Mouse (Mus musculus) stomach, postnatal 0 days (tissue): Measurements from ENCODE around the gene Gm10382. TPM values are rescaled to one million over a fixed set of nuclear protein-coding genes. Genes with fewer than 3 reads are reported as not detected.
A peak's percentile ranks its signal among the peaks of the same experiment; 100 is the strongest.
"Not testable (repeated sequence)": the region's sequence is repeated elsewhere in the genome, so short reads cannot be mapped to it uniquely, and the experiment has no call there.

Source experiments
- ATAC-seq: fragments of 200-750 bp; cut with Nextera tagmentation; 2 replicates; pipeline ENCODE4 v1.8.0; 2017; ENCODE audit not compliant: low FRiP score, low TSS enrichment
- DNase-seq: peaks from one replicate; pipeline ENCODE4 v3.0.0-alpha.2; 2016; ENCODE audit warnings: low spot score
- H3K27ac ChIP-seq: fragments of 300-500 bp; sonication (generic); replicated peaks from 2 replicates; pipeline ENCODE4 v1.5.1; 2014; ENCODE audit warnings: mild to moderate bottlenecking, control low read depth
- H3K27me3 ChIP-seq: fragments of 300-500 bp; sonication (generic); 2 replicates; pipeline ENCODE4 v1.6.1; 2014; ENCODE audit warnings: low read length; ENCODE audit not compliant: control insufficient read depth, insufficient read depth
- H3K36me3 ChIP-seq: fragments of 300-500 bp; sonication (generic); 2 replicates; pipeline ENCODE4 v1.6.1; 2014; ENCODE audit warnings: low read length, mixed read lengths; ENCODE audit not compliant: control insufficient read depth, insufficient read depth
- H3K4me1 ChIP-seq: fragments of 300-500 bp; sonication (generic); replicated peaks from 2 replicates; pipeline ENCODE4 v1.6.1; 2014; ENCODE audit warnings: antibody characterized with exemption; ENCODE audit not compliant: control insufficient read depth, insufficient read depth
- H3K4me2 ChIP-seq: fragments of 300-500 bp; sonication (generic); replicated peaks from 2 replicates; pipeline ENCODE4 v1.6.1; 2014; ENCODE audit warnings: low read depth, mild to moderate bottlenecking, control low read depth, moderate library complexity
- H3K4me3 ChIP-seq: fragments of 300-500 bp; sonication (generic); 2 replicates; pipeline ENCODE4 v1.5.1; 2014; ENCODE audit warnings: low read depth, low read length, control low read depth
- H3K9ac ChIP-seq: fragments of 300-500 bp; sonication (generic); 2 replicates; pipeline ENCODE4 v1.6.1; 2014; ENCODE audit warnings: mild to moderate bottlenecking, low read length, control low read depth, mixed read lengths
- H3K9me3 ChIP-seq: fragments of 300-500 bp; sonication (generic); 2 replicates; pipeline ENCODE4 v1.6.1; 2016; ENCODE audit warnings: low read length; ENCODE audit not compliant: control insufficient read depth
- CTCF ChIP-seq: IDR thresholded peaks from 2 replicates; pipeline ENCODE4 v1.5.1; 2016; ENCODE audit warnings: antibody characterized with exemption, low read depth, mild to moderate bottlenecking, moderate library complexity
- EP300 ChIP-seq: optimal IDR thresholded peaks from 2 replicates; pipeline ENCODE3; 2016; ENCODE audit warnings: antibody characterized with exemption
- WGBS: fragments of 180-500 bp; shearing (Covaris S2); extraction: QIAGEN DNeasy Blood & Tissue Kit; methylation state at CpG from one replicate; pipeline ENCODE4 v1.1.7; 2014; 5-methylcytosine and 5-hydroxymethylcytosine counted together
- polyA plus RNA-seq: library from polyadenylated mRNA; unstranded; fragments of >200 nt; fragmentation: Nextera tagmentation; extraction: Ambion mirVana; gene quantifications from 2 replicates; pipeline ENCODE4 v1.2.1, GENCODE M21; 2015

The Gm10382 gene
- polyA plus RNA-seq, 1 experiment from 2014 or later, result 0.51 TPM

DNA sequence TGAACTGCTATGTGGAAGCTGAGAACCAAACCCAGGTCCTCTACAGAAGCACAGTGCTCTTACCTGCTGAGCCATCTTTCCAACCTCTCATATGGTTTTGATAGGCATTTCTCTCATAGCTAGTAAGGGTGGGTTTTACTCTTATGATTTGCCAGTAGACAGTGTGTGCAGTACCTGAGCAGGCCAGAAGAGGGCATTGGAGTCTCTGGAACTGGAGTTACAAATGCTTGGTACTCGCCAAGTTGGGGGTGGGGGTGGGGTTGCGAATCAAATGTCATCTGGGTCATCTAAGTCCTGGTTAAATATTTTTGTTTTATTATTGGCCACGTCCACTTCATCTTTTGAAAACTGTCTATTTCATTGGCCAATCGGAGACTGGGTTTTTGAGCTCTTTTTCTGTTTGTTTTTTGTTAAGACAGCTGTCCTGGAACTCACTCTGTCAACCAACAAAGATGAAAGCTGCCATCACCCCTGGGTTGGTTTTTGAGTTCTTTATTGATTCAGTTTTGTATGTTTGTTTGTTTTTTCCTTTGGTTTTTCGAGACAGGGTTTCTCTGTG, 22.9 kb downstream of the Gm10382 start:
- Histone ChIP-seq H3K4me1 (no peaks in the 10 kb centered on the region), H3K36me3 (peaks cover 13% of the 10 kb centered on the region; the same call in 1 of the 2 replicates), H3K4me2 (no peak overlapping the region), H3K9me3 (no peaks in the 10 kb centered on the region), H3K27me3 (no peaks in the 10 kb centered on the region), H3K4me3 (no peak overlapping the region), H3K27ac (no peak overlapping the region), H3K9ac (no peak overlapping the region)
- 59% methylated on average over 5 of the region's 5 CpGs for WGBS
- TF ChIP-seq CTCF (peak; percentile 77), EP300 (no peak)
- DNase-seq, result peak; percentile 72
- ATAC-seq, result no peak

DNA sequence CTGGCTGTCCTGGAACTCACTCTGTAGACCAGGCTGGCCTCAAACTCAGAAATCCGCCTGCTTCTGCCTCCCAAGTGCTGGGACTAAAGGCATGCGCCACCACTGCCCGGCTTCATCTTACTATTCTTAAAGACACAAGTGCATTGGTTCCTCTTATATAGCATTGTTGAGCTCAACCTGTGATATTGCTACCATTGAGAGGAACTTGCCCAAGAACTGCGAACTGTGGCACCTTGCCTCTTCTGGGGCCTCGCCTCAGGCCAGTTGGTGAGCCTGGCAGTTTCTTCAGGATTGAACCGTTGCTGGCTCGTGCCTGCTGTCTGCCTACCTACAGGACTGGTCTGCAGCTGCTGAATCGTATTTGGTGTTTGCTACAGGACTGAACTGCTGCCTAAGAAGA, 23.4 kb downstream of the Gm10382 start:
- DNase-seq, H3K4me3 ChIP-seq, H3K9ac ChIP-seq, H3K9me3 ChIP-seq, H3K4me1 ChIP-seq, ATAC-seq, H3K27me3 ChIP-seq, H3K27ac ChIP-seq, H3K4me2 ChIP-seq: not testable (repeated sequence)
- WGBS, result 86% methylated on average over 8 of the region's 8 CpGs
- H3K36me3 ChIP-seq, result peaks cover 13% of the 10 kb centered on the region; the same call in 1 of the 2 replicates

DNA sequence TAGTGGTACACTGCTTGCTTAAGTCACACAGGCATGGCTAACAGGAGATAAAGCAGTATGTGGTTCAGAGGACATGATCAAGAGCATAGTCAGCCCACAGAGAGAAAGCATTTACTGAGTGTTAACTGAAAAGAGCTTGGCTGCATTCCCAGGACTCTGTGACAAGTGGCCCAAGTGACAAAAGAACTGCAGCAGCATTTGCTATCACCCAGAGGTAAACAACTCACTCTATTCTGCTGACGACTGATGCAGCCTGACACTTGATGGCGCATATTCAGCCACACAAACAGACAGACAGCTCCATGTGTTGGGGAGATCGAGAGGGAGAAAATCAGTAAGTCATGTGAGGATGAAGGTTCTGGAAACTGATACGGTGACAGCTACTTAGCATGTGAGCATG, 24.6 kb downstream of the Gm10382 start:
- no peaks in the 10 kb centered on the region for H3K4me1 ChIP-seq
- DNase-seq (no peak), ATAC-seq (no peak)
- no peaks in the 10 kb centered on the region for H3K9me3 ChIP-seq
- H3K9ac ChIP-seq, result no peak overlapping the region
- H3K27ac ChIP-seq, result no peak overlapping the region
- H3K36me3 ChIP-seq, result peaks cover 20% of the 10 kb centered on the region; the same call in 1 of the 2 replicates
- H3K4me3 ChIP-seq, result no peak overlapping the region
- no peak overlapping the region for H3K4me2 ChIP-seq
- 79% methylated on average over 4 of the region's 4 CpGs for WGBS
- no peak for TF ChIP-seq CTCF
- TF ChIP-seq EP300, result no peak
- H3K27me3 ChIP-seq, result no peaks in the 10 kb centered on the region

DNA sequence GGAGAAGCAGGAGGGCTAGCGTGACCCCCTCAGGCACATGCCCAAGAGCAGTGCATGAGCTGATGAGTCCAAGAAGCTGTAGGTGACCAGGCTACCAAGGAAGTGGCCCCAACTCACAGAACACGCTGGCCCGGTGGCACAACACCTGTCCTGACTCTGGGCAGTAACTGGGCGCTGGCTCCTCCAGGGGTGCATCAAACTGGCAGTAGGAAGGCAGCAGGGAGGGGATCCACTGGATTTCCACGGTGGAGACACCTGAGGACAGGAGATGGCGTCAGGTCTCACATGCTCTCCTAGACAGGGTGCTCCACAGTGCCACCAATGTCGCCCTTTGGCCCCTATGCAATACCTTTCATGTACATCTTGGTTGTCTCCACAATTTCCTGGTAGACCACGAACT, 27.1 kb downstream of the Gm10382 start:
- DNase-seq, result no peak
- no peak for ATAC-seq
- no peaks in the 10 kb centered on the region for H3K9me3 ChIP-seq
- peaks cover 29% of the 10 kb centered on the region for H3K36me3 ChIP-seq
- TF ChIP-seq CTCF (no peak), EP300 (no peak)
- H3K4me1 ChIP-seq, result no peaks in the 10 kb centered on the region
- H3K27ac ChIP-seq, result no peak overlapping the region
- no peak overlapping the region for H3K4me3 ChIP-seq
- 91% methylated on average over 8 of the region's 8 CpGs for WGBS
- no peaks in the 10 kb centered on the region for H3K27me3 ChIP-seq
- H3K9ac ChIP-seq, result no peak overlapping the region
- H3K4me2 ChIP-seq, result no peak overlapping the region

DNA sequence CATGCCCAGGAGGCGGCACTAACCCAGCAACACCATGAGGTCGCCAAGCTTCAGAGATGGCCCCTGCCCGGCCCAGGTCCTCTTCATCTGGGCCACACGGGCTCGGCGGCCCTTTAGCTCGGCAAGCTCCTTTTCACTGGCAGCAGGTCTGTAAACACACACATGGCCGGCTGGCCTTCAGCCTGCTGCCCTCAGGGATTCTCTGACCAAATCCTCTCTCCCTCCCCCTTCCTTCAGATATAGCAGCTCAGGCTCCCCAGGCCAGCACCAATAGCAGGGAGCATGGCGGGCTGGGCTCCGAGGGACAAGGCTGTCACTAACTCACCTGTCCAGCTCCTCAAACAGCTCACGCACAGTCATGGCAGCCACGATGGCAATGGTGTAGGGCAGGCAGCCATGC, 29.5 kb downstream of the Gm10382 start:
- TF ChIP-seq CTCF (no peak), EP300 (no peak)
- 86% methylated on average over 12 of the region's 12 CpGs for WGBS
- no peak for DNase-seq
- H3K4me3 ChIP-seq, result no peak overlapping the region
- no peaks in the 10 kb centered on the region for H3K9me3 ChIP-seq
- H3K27me3 ChIP-seq, result no peaks in the 10 kb centered on the region
- no peak overlapping the region for H3K9ac ChIP-seq
- H3K36me3 ChIP-seq, result peaks cover 34% of the 10 kb centered on the region
- H3K4me2 ChIP-seq, result no peak overlapping the region
- ATAC-seq, result no peak
- no peaks in the 10 kb centered on the region for H3K4me1 ChIP-seq
- H3K27ac ChIP-seq, result no peak overlapping the region

DNA sequence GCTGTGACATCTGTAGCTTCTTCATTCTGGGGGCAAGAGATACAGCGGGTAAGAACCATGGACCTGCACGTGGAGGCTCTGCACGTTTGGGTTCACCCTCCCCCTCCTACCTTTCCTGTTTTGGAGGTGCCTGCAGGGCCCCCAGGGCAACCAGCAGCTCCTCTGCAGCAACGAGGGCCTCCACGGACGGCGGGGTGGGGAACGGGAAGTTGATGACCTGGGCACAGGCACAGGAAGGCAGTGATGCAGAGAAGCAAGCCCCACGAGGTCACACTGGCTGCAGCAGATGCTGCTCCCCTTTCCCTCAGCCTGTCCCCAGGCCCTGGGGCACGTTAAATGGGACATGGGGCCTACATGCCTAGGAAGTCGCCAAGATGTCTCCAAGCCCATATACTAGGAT, 30.0 kb downstream of the Gm10382 start:
- ATAC-seq (no peak), DNase-seq (no peak)

More for the DNA sequence above, 30.0 kb downstream of the Gm10382 start:
- Histone ChIP-seq H3K36me3 (peaks cover 37% of the 10 kb centered on the region), H3K4me2 (no peak overlapping the region), H3K9ac (no peak overlapping the region), H3K9me3 (no peaks in the 10 kb centered on the region), H3K4me3 (no peak overlapping the region), H3K27ac (no peak overlapping the region), H3K27me3 (no peaks in the 10 kb centered on the region), H3K4me1 (no peaks in the 10 kb centered on the region)
- TF ChIP-seq CTCF (no peak), EP300 (no peak)
- WGBS, result 77% methylated on average over 11 of the region's 11 CpGs
